Mouse (Mus musculus) liver, embryonic 14.5 days (tissue): ENCODE measurements at regions not wholly inside any gene's neighbourhood (a gene's known extent, or its start where the extent isn't known, plus 50 kb on each side); places are given as distances from the start of the nearest gene placed in this dataset.

Experiments used
- ATAC-seq: fragments of 200-750 bp; cut with Nextera tagmentation; 2 replicates; pipeline ENCODE4 v1.8.0; 2017; ENCODE audit warnings: moderate number of reproducible peaks, mild to moderate bottlenecking, moderate library complexity; ENCODE audit not compliant: insufficient read depth
- DNase-seq, 3 experiments: peaks; one replicate each; pipeline ENCODE4 v3.0.0-alpha.2; 2012 to 2013; ENCODE audit warnings: low read depth in 3 of 3, low spot score in 3 of 3
- H3K27ac ChIP-seq: fragments of 300-500 bp; sonication (generic); 2 replicates; pipeline ENCODE4 v1.5.1; 2014; ENCODE audit warnings: moderate library complexity, mild to moderate bottlenecking, control low read depth, inconsistent platforms
- H3K27me3 ChIP-seq: fragments of 300-500 bp; sonication (generic); 2 replicates; pipeline ENCODE4 v1.6.1; 2014; ENCODE audit warnings: mild to moderate bottlenecking, low read length, moderate library complexity; ENCODE audit not compliant: control insufficient read depth, insufficient read depth
- H3K36me3 ChIP-seq: fragments of 300-500 bp; sonication (generic); replicated peaks from 2 replicates; pipeline ENCODE4 v1.6.1; 2014; ENCODE audit warnings: low read depth; ENCODE audit not compliant: control insufficient read depth, insufficient read depth
- H3K4me1 ChIP-seq, 2 experiments: fragments of 200-500 bp in 1 of 2; fragments of 300-500 bp in 1 of 2; sonication (generic) in 1 of 2; replicated peaks; 2 replicates each; pipeline ENCODE4 v1.6.1; 2012 to 2014; ENCODE audit warnings: antibody characterized with exemption in 1 of 2, inconsistent platforms in 1 of 2, low read length in 1 of 2; ENCODE audit not compliant: control insufficient read depth in 2 of 2, insufficient read depth in 2 of 2
- H3K4me2 ChIP-seq: fragments of 300-500 bp; sonication (generic); 2 replicates; pipeline ENCODE4 v1.6.1; 2014; ENCODE audit warnings: low read depth, mild to moderate bottlenecking, control low read depth, moderate library complexity
- H3K4me3 ChIP-seq, 2 experiments: fragments of 200-500 bp in 1 of 2; fragments of 300-500 bp in 1 of 2; sonication (generic) in 1 of 2; 2 replicates each; pipeline ENCODE4 v1.5.1; 2012 to 2014; ENCODE audit warnings: low read depth in 2 of 2, low read length in 2 of 2, mild to moderate bottlenecking in 2 of 2, control low read depth in 1 of 2, inconsistent platforms in 1 of 2, moderate library complexity in 1 of 2; ENCODE audit not compliant: insufficient read depth in 1 of 2
- H3K9ac ChIP-seq: fragments of 300-500 bp; sonication (generic); replicated peaks from 2 replicates; pipeline ENCODE4 v1.6.1; 2014; ENCODE audit warnings: mild to moderate bottlenecking, control low read depth, moderate library complexity
- H3K9me3 ChIP-seq: fragments of 300-500 bp; sonication (generic); 2 replicates; pipeline ENCODE4 v1.6.1; 2016; ENCODE audit warnings: low read length, mixed read lengths; ENCODE audit not compliant: control insufficient read depth
- CTCF ChIP-seq: IDR thresholded peaks from 2 replicates; pipeline ENCODE4 v1.5.1; 2016; ENCODE audit warnings: antibody characterized with exemption, low read depth, control low read depth
- EP300 ChIP-seq: IDR thresholded peaks from 2 replicates; pipeline ENCODE4 v1.6.1; 2016; ENCODE audit warnings: antibody characterized with exemption, low read depth
- WGBS: fragments of 180-500 bp; shearing (Covaris S2); extraction: QIAGEN DNeasy Blood & Tissue Kit; methylation state at CpG from one replicate; pipeline ENCODE4 v1.1.7; 2014; ENCODE audit not compliant: insufficient replicate concordance; 5-methylcytosine and 5-hydroxymethylcytosine counted together

- Histone ChIP-seq H3K9me3 (no peaks in the 10 kb centered on the region), H3K9ac (no peak overlapping the region), H3K4me2 (no peak overlapping the region), H3K27me3 (no peaks in the 10 kb centered on the region), H3K36me3 (no peaks in the 10 kb centered on the region), H3K27ac (no peak overlapping the region), H3K4me1 (no peaks in the 10 kb centered on the region), H3K4me3 (no peak overlapping the region)
- no peak for TF ChIP-seq EP300
- no peak for TF ChIP-seq CTCF
- ATAC-seq (no peak), DNase-seq (no peak)
- 48% methylated on average over 3 of the region's 3 CpGs for WGBS
Measured at GRCm38 (mm10) chr4:74981491-74981890, 296.6 kb downstream of the Dmac1 start.

GRCm38 (mm10) chr4:74972143-74972542 lies 306.0 kb downstream of the Dmac1 start:
- 41% methylated on average over 1 of the region's 1 CpGs for WGBS

More at GRCm38 (mm10) chr4:74972143-74972542, 306.0 kb downstream of the Dmac1 start:
- Histone ChIP-seq H3K4me3 (no peak overlapping the region), H3K27me3 (no peaks in the 10 kb centered on the region), H3K4me1 (no peaks in the 10 kb centered on the region), H3K27ac (no peak overlapping the region), H3K9ac (no peak overlapping the region), H3K9me3 (no peaks in the 10 kb centered on the region), H3K36me3 (no peaks in the 10 kb centered on the region), H3K4me2 (no peak overlapping the region)
- TF ChIP-seq CTCF (peak; percentile 24; the same call in 1 of the 2 replicates), EP300 (no peak)
- no peak for ATAC-seq
- DNase-seq, result no peak
